10 mouse cellular contexts compared by ENCODE assay signal in genomic region chr4:141720761-141721523, GRCm38 (mm10). TPM values are rescaled to one million over a fixed set of nuclear protein-coding genes. Genes with fewer than 3 reads are reported as not detected.
A peak's percentile ranks its signal among the peaks of the same experiment; 100 is the strongest.
DNase-seq lines count a peak whose midpoint lies in the region; ATAC-seq and TF ChIP-seq lines count a peak whose summit lies in the region.
"Had no signal": no experiment of that assay in that cellular context is flagged by ENCODE, and none has a peak within 500 bp of the region (broad histone marks: within the 10 kb centered on the region; RNA-seq: fewer than 3 reads in every experiment).

No protein-coding gene starts in this region.

- no peak overlapping the region for H3K27ac ChIP-seq in hindbrain, embryonic 10.5 days
- no peak overlapping the region for H3K27ac ChIP-seq in hindbrain, embryonic 16.5 days (ENCODE audit: low read depth, low read length)
- H3K27ac ChIP-seq in lung, embryonic 16.5 days (ENCODE audit: low read length): peak overlapping the region; percentile 96
- no peak overlapping the region for H3K27ac ChIP-seq in cerebellum, adult 2 months (ENCODE audit: insufficient read depth, low read length)

- no peaks in the 10 kb centered on the region for H3K27me3 ChIP-seq in hindbrain, embryonic 10.5 days (ENCODE audit: insufficient read depth, poor library complexity, severe bottlenecking)
- H3K27me3 ChIP-seq in hindbrain, embryonic 16.5 days (replicated peaks; ENCODE audit: control insufficient read depth, insufficient read depth, low read length): no peaks in the 10 kb centered on the region
- H3K27me3 ChIP-seq in lung, embryonic 16.5 days (ENCODE audit: control insufficient read depth, insufficient read depth, low read depth, low read length): no peaks in the 10 kb centered on the region
- H3K27me3 ChIP-seq in cerebellum, adult 2 months (ENCODE audit: control insufficient read depth, insufficient read depth, low read length): no peaks in the 10 kb centered on the region
- H3K27me3 ChIP-seq: Patski had no signal

- no peak for TF ChIP-seq POLR2A in cerebellum, adult 2 months (IDR thresholded peaks at IDR 0.05; ENCODE audit: borderline replicate concordance, insufficient read depth, low read length)

- no peak for TF ChIP-seq CTCF in cerebellum, adult 2 months (IDR thresholded peaks at IDR 0.05; ENCODE audit: borderline replicate concordance, insufficient read depth, low read depth, low read length)

- H3K4me2 ChIP-seq in hindbrain, embryonic 16.5 days (ENCODE audit: low read length): no peak overlapping the region
- H3K4me2 ChIP-seq in lung, embryonic 16.5 days (ENCODE audit: low read depth, low read length): peak overlapping the region; percentile 64

- H3K36me3 ChIP-seq in hindbrain, embryonic 10.5 days: peaks cover 36% of the 10 kb centered on the region
- H3K36me3 ChIP-seq in hindbrain, embryonic 16.5 days (ENCODE audit: control insufficient read depth, insufficient read depth, low read length): no peaks in the 10 kb centered on the region
- peaks cover 7% of the 10 kb centered on the region; the same call in 1 of the 2 replicates for H3K36me3 ChIP-seq in lung, embryonic 16.5 days (ENCODE audit: control insufficient read depth, insufficient read depth, low read length)

- 89% methylated on average over 6 of the region's 6 CpGs for WGBS in hindbrain, embryonic 10.5 days
- 74% methylated on average over 6 of the region's 6 CpGs for WGBS in hindbrain, embryonic 16.5 days
- 44% methylated on average over 6 of the region's 6 CpGs for WGBS in lung, embryonic 16.5 days
- 61% methylated on average over 6 of the region's 6 CpGs for WGBS in cerebellum, adult 2 months

- no peak overlapping the region for H3K9ac ChIP-seq in hindbrain, embryonic 16.5 days (ENCODE audit: low read depth, low read length)
- no peak overlapping the region for H3K9ac ChIP-seq in lung, embryonic 16.5 days (ENCODE audit: low read length)

- H3K4me3 ChIP-seq in hindbrain, embryonic 10.5 days: 0 out of 2 replicates have a peak overlapping the region, but pooled peaks have one; percentile 0
- H3K4me3 ChIP-seq in hindbrain, embryonic 16.5 days (ENCODE audit: low read length): no peak overlapping the region
- peak overlapping the region; percentile 98 for H3K4me3 ChIP-seq in lung, embryonic 16.5 days (ENCODE audit: low read length)
- H3K4me3 ChIP-seq in cerebellum, adult 2 months (replicated peaks; ENCODE audit: insufficient read depth, low read depth, low read length): no peak overlapping the region

- DNase-seq in hindbrain, embryonic 10.5 days (ENCODE audit: low spot score): no peak
- no peak for DNase-seq in cerebellum, adult 2 months
- no peak for DNase-seq in left cerebral cortex, postnatal 10 days (ENCODE audit: extremely low spot score in 1 of 2, low spot score in 2 of 2)
- no peak for DNase-seq in gastrocnemius, postnatal 4 days (ENCODE audit: low spot score in 2 of 2)

- no peak for ATAC-seq in hindbrain, embryonic 16.5 days
- peak; percentile 53 for ATAC-seq in CD4-positive, CD25-positive, alpha-beta regulatory T cell, adult 4 months
- peak; percentile 36; the same call in 1 of the 2 replicates for ATAC-seq in granulocyte monocyte progenitor cell, adult 5-6 weeks (replicated peaks; ENCODE audit: poor library complexity, severe bottlenecking)
- no peak for ATAC-seq in lung, embryonic 16.5 days (ENCODE audit: low read depth)
- ATAC-seq: Patski had no signal

- intact Hi-C loops in left cerebral cortex, postnatal 10 days (cut with DNase I): no loop called here

- no peaks in the 10 kb centered on the region for H3K9me3 ChIP-seq in hindbrain, embryonic 10.5 days
- H3K9me3 ChIP-seq in hindbrain, embryonic 16.5 days (ENCODE audit: control insufficient read depth, low read length): no peaks in the 10 kb centered on the region
- no peaks in the 10 kb centered on the region for H3K9me3 ChIP-seq in lung, embryonic 16.5 days (ENCODE audit: control insufficient read depth, low read length)

- peaks cover 35% of the 10 kb centered on the region for H3K4me1 ChIP-seq in hindbrain, embryonic 10.5 days (replicated peaks)
- peaks cover 15% of the 10 kb centered on the region for H3K4me1 ChIP-seq in hindbrain, embryonic 16.5 days (ENCODE audit: control insufficient read depth, insufficient read depth, low read depth, low read length)
- peaks cover 28% of the 10 kb centered on the region for H3K4me1 ChIP-seq in lung, embryonic 16.5 days (replicated peaks; ENCODE audit: control insufficient read depth, insufficient read depth, low read length)
- H3K4me1 ChIP-seq in cerebellum, adult 2 months (ENCODE audit: control insufficient read depth, insufficient read depth, low read length): peaks cover 6% of the 10 kb centered on the region

RNA-seq across cellular contexts. Expression of gene Ddi2, which starts 2.3 kb away (rescaled TPM):
- 20.8 and 28.4 TPM in 2 replicates for polyA plus RNA-seq in hindbrain, embryonic 10.5 days (2016; fragmentation: Nextera tagmentation; extraction: Ambion mirVana)
- polyA plus RNA-seq in hindbrain, embryonic 16.5 days (2015; fragmentation: Nextera tagmentation; extraction: Ambion mirVana): 11.0 and 12.6 TPM in 2 replicates
- 10 to 100 TPM; 19.1 to 20.7 TPM for polyA plus RNA-seq in CD4-positive, CD25-positive, alpha-beta regulatory T cell, adult 4 months (2017; shearing (Covaris generic))
- 27.4 and 32.9 TPM in 2 replicates for total RNA-seq in granulocyte monocyte progenitor cell, adult 5-6 weeks (2014; fragmentation: Nextera tagmentation)
- total RNA-seq in granulocyte monocyte progenitor cell, adult 5-6 weeks (2017): 26.8 and 32.7 TPM in 2 replicates
- polyA plus RNA-seq in lung, embryonic 16.5 days (2015; fragmentation: Nextera tagmentation; extraction: Ambion mirVana): 18.1 and 18.3 TPM in 2 replicates
- polyA plus RNA-seq in cerebellum, adult 2 months (2012; rRNA removed): 20.4 and 21.1 TPM in 2 replicates
- total RNA-seq in left cerebral cortex, postnatal 10 days (2021): 10 to 100 TPM; 27.7 to 28.1 TPM
- 10 to 100 TPM; 42.4 to 50.2 TPM for total RNA-seq in gastrocnemius, postnatal 4 days (2021)

RNA-seq across cellular contexts. Expression of gene Agmat, which starts 25.5 kb away (rescaled TPM):
- polyA plus RNA-seq in hindbrain, embryonic 10.5 days (2016; fragmentation: Nextera tagmentation; extraction: Ambion mirVana): not detected in 2 replicates
- polyA plus RNA-seq in hindbrain, embryonic 16.5 days (2015; fragmentation: Nextera tagmentation; extraction: Ambion mirVana): 0.29 TPM in 1 of 2 replicates, not detected in the other
- not detected for polyA plus RNA-seq in CD4-positive, CD25-positive, alpha-beta regulatory T cell, adult 4 months (2017; shearing (Covaris generic))
- total RNA-seq in granulocyte monocyte progenitor cell, adult 5-6 weeks (2014; fragmentation: Nextera tagmentation): not detected in 2 replicates
- total RNA-seq in granulocyte monocyte progenitor cell, adult 5-6 weeks (2017): not detected in 2 replicates
- 0.21 and 1.4 TPM in 2 replicates for polyA plus RNA-seq in lung, embryonic 16.5 days (2015; fragmentation: Nextera tagmentation; extraction: Ambion mirVana)
- 1.5 and 2.7 TPM in 2 replicates for polyA plus RNA-seq in cerebellum, adult 2 months (2012; rRNA removed)
- total RNA-seq in left cerebral cortex, postnatal 10 days (2021): under 1 TPM in 1 of 2 experiments, not detected in 1; 0.24 TPM
- total RNA-seq in gastrocnemius, postnatal 4 days (2021): 1 to 10 TPM in 1 of 2 experiments, under 1 TPM in 1; 0.64 to 1.5 TPM
- polyA plus RNA-seq: neural tube, embryonic 11.5 days; Patski had no signal

RNA-seq across cellular contexts. Expression of gene Rsc1a1, which starts 35.5 kb away (rescaled TPM):
- polyA plus RNA-seq in hindbrain, embryonic 10.5 days (2016; fragmentation: Nextera tagmentation; extraction: Ambion mirVana): 2.9 TPM in 1 of 2 replicates, not detected in the other
- polyA plus RNA-seq in hindbrain, embryonic 16.5 days (2015; fragmentation: Nextera tagmentation; extraction: Ambion mirVana): 0.32 TPM in 1 of 2 replicates, not detected in the other
- polyA plus RNA-seq in CD4-positive, CD25-positive, alpha-beta regulatory T cell, adult 4 months (2017; shearing (Covaris generic)): not detected
- total RNA-seq in granulocyte monocyte progenitor cell, adult 5-6 weeks (2014; fragmentation: Nextera tagmentation): 6.8 and 15.2 TPM in 2 replicates
- 9.5 and 11.3 TPM in 2 replicates for total RNA-seq in granulocyte monocyte progenitor cell, adult 5-6 weeks (2017)
- not detected in 2 replicates for polyA plus RNA-seq in lung, embryonic 16.5 days (2015; fragmentation: Nextera tagmentation; extraction: Ambion mirVana)
- polyA plus RNA-seq in cerebellum, adult 2 months (2012; rRNA removed): 7.4 and 8.1 TPM in 2 replicates
- total RNA-seq in left cerebral cortex, postnatal 10 days (2021): 1 to 10 TPM in 1 of 2 experiments, under 1 TPM in 1; 0.41 to 3.0 TPM
- total RNA-seq in gastrocnemius, postnatal 4 days (2021): 1 to 10 TPM; 3.6 to 5.1 TPM
- polyA plus RNA-seq: neural tube, embryonic 11.5 days had no signal

RNA-seq across cellular contexts. Expression of gene Plekhm2, which starts 56.2 kb away (rescaled TPM):
- polyA plus RNA-seq in hindbrain, embryonic 10.5 days (2016; fragmentation: Nextera tagmentation; extraction: Ambion mirVana): 5.0 and 5.4 TPM in 2 replicates
- polyA plus RNA-seq in hindbrain, embryonic 16.5 days (2015; fragmentation: Nextera tagmentation; extraction: Ambion mirVana): 6.5 and 6.7 TPM in 2 replicates
- 1 to 10 TPM; 2.1 to 3.4 TPM for polyA plus RNA-seq in CD4-positive, CD25-positive, alpha-beta regulatory T cell, adult 4 months (2017; shearing (Covaris generic))
- total RNA-seq in granulocyte monocyte progenitor cell, adult 5-6 weeks (2014; fragmentation: Nextera tagmentation): 11.5 and 17.0 TPM in 2 replicates
- 7.2 and 11.2 TPM in 2 replicates for total RNA-seq in granulocyte monocyte progenitor cell, adult 5-6 weeks (2017)
- 5.7 and 6.9 TPM in 2 replicates for polyA plus RNA-seq in lung, embryonic 16.5 days (2015; fragmentation: Nextera tagmentation; extraction: Ambion mirVana)
- 124 and 130 TPM in 2 replicates for polyA plus RNA-seq in cerebellum, adult 2 months (2012; rRNA removed)
- 10 to 100 TPM; 49.0 to 55.0 TPM for total RNA-seq in left cerebral cortex, postnatal 10 days (2021)
- 10 to 100 TPM; 32.9 to 35.5 TPM for total RNA-seq in gastrocnemius, postnatal 4 days (2021)

Comparison
In these comparisons a context has a peak if more than half of its experiments do, and no peak if none do; other contexts are left out.
1. H3K4me3 ChIP-seq: peak in hindbrain, embryonic 10.5 days (single experiment) and lung, embryonic 16.5 days (single experiment); none in hindbrain, embryonic 16.5 days (single experiment) and cerebellum, adult 2 months (single experiment).
2. ATAC-seq: peak in CD4-positive, CD25-positive, alpha-beta regulatory T cell, adult 4 months (single experiment) and granulocyte monocyte progenitor cell, adult 5-6 weeks (single experiment); none in hindbrain, embryonic 16.5 days (single experiment) and lung, embryonic 16.5 days (single experiment).